Mouse (Mus musculus) lung, postnatal 0 days (tissue): ENCODE results near the gene Eef1akmt4.

Experiments
- CTCF ChIP-seq: IDR thresholded peaks from 2 replicates; pipeline ENCODE4 v1.5.1; 2016; ENCODE audit warnings: antibody characterized with exemption, mild to moderate bottlenecking
- EP300 ChIP-seq: IDR thresholded peaks from 2 replicates; pipeline ENCODE4 v1.6.1; 2016; ENCODE audit warnings: antibody characterized with exemption, mild to moderate bottlenecking, control low read depth

DNA sequence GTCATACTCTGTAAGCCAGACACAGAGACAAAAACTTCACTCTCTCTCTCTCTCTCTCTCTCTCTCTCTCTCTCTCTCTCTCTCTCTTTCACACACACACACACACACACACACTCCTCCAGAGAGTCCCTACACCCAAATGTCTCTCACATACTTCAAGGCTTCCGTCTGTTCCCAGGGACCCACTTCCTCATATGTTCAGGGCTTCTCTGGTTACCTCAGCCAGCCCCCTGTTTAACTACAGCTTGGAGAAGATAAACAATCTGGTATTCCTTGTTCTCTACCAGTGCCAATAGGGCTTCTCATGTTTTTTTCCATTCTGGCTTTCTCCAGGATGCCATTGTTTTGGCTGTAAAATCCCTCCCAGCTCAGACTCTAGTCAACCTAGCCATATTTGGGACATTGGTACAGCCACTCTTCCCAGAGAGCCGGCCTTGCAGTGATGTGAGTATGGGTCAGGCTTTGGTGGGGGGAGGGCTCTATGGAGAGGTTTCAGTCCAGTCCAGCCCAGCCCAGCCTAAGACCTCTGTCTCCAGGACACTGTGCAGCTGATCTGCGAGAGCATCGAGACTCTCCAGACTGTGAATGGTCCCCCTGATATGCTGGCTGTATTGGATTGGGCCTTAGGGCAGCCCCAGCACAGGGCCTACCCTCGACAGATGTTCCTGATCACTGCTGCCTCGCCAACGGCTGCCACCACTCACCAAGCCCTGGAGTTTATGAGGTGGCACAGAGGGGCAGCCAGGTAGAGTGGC is 14.5 kb upstream of the Eef1akmt4 start:
- no peak for TF ChIP-seq CTCF
- no peak for TF ChIP-seq EP300
